Mouse (Mus musculus): ENCODE measurements around the gene Tbk1.
A peak's percentile ranks its signal among the peaks of the same experiment; 100 is the strongest.

Tbk1 gene

GRCm38 (mm10) chr10:121533137-121533872 lies 53.3 kb downstream of the Tbk1 start:
- peak; percentile 26 for DNase-seq

GRCm38 (mm10) chr10:121531541-121531940 lies 55.0 kb downstream of the Tbk1 start:
- DNase-seq = no peak

GRCm38 (mm10) chr10:121530365-121531003 lies 56.1 kb downstream of the Tbk1 start:
- DNase-seq = no peak

GRCm38 (mm10) chr10:121529261-121529660 lies 57.3 kb downstream of the Tbk1 start:
- DNase-seq = no peak

- no peak for DNase-seq
Observed at GRCm38 (mm10) chr10:121528470-121528869, 58.1 kb downstream of the Tbk1 start.

- no peak for DNase-seq
Observed at GRCm38 (mm10) chr10:121527114-121527513, 59.5 kb downstream of the Tbk1 start.

- DNase-seq = no peak
Observed at GRCm38 (mm10) chr10:121520923-121521585, 65.5 kb downstream of the Tbk1 start.

GRCm38 (mm10) chr10:121519710-121520109 lies 66.9 kb downstream of the Tbk1 start:
- no peak for DNase-seq

- DNase-seq = peak; percentile 91
Observed at GRCm38 (mm10) chr10:121516008-121516600, 70.5 kb downstream of the Tbk1 start.

GRCm38 (mm10) chr10:121509751-121510643 lies 76.6 kb downstream of the Tbk1 start:
- peak; percentile 64 for DNase-seq

- DNase-seq = no peak
Observed at GRCm38 (mm10) chr10:121507755-121508544, 78.6 kb downstream of the Tbk1 start.

- peak; percentile 76 for DNase-seq
Observed at GRCm38 (mm10) chr10:121506731-121507583, 79.6 kb downstream of the Tbk1 start.

GRCm38 (mm10) chr10:121505929-121506328 lies 80.7 kb downstream of the Tbk1 start:
- no peak for DNase-seq

- peak; percentile 75 for DNase-seq
Observed at GRCm38 (mm10) chr10:121504973-121505911, 81.3 kb downstream of the Tbk1 start.

GRCm38 (mm10) chr10:121501160-121501559 lies 85.4 kb downstream of the Tbk1 start:
- DNase-seq = no peak

- peak; percentile 73 for DNase-seq
Observed at GRCm38 (mm10) chr10:121500034-121500433, 86.6 kb downstream of the Tbk1 start.

- no peak for DNase-seq
Observed at GRCm38 (mm10) chr10:121499063-121499462, 87.5 kb downstream of the Tbk1 start.

GRCm38 (mm10) chr10:121498481-121498904 lies 88.1 kb downstream of the Tbk1 start:
- peak; percentile 86 for DNase-seq

GRCm38 (mm10) chr10:121497968-121498367 lies 88.6 kb downstream of the Tbk1 start:
- no peak for DNase-seq

Measured in kidney, adult 9 months (tissue).